Comparison of ENCODE assay signal across 8 mouse cellular contexts in genomic region chr8:86873151-86873550, GRCm38 (mm10). TPM values are rescaled to one million over a fixed set of nuclear protein-coding genes. Genes with fewer than 3 reads are reported as not detected.
DNase-seq lines count a peak whose midpoint lies in the region; ATAC-seq lines count a peak whose summit lies in the region.

No protein-coding gene starts in this region.

- H3K27me3 ChIP-seq in embryonic facial prominence, embryonic 15.5 days, result no peaks in the 10 kb centered on the region
- no peaks in the 10 kb centered on the region for H3K27me3 ChIP-seq in kidney, embryonic 16.5 days (ENCODE audit: insufficient read depth, low read length)

- no peaks in the 10 kb centered on the region for H3K36me3 ChIP-seq in embryonic facial prominence, embryonic 15.5 days
- H3K36me3 ChIP-seq in kidney, embryonic 16.5 days (ENCODE audit: insufficient read depth, low read length), result no peaks in the 10 kb centered on the region

- 0 out of 2 replicates have a peak, but pooled peaks have one; percentile 29 for ATAC-seq in embryonic facial prominence, embryonic 15.5 days (ENCODE audit: insufficient number of reproducible peaks, low FRiP score, low TSS enrichment, low read depth)
- 0 out of 2 replicates have a peak, but pooled peaks have one; percentile 54 for ATAC-seq in kidney, embryonic 16.5 days (ENCODE audit: low FRiP score, low TSS enrichment)
- peak; percentile 24; the same call in 1 of the 2 replicates for ATAC-seq in neutrophil, adult 5-6 weeks (ENCODE audit: extremely low read depth, insufficient number of reproducible peaks, low FRiP score, poor library complexity, severe bottlenecking)

- H3K9ac ChIP-seq in embryonic facial prominence, embryonic 15.5 days, result no peak overlapping the region
- H3K9ac ChIP-seq in kidney, embryonic 16.5 days (replicated peaks; ENCODE audit: low read length), result no peak overlapping the region

- H3K27ac ChIP-seq in embryonic facial prominence, embryonic 15.5 days (replicated peaks), result peak overlapping the region; percentile 17
- H3K27ac ChIP-seq in kidney, embryonic 16.5 days (ENCODE audit: low read length), result no peak overlapping the region

- H3K4me1 ChIP-seq in embryonic facial prominence, embryonic 15.5 days, result peaks cover 34% of the 10 kb centered on the region
- H3K4me1 ChIP-seq in kidney, embryonic 16.5 days (ENCODE audit: insufficient read depth, low read length), result peaks cover 16% of the 10 kb centered on the region

- peak; percentile 38 to 45 for DNase-seq in layer of hippocampus, postnatal 10 days (ENCODE audit: low spot score in 2 of 2)
- DNase-seq in layer of hippocampus, adult 8-10 months (ENCODE audit: low spot score in 2 of 2), result no peak
- peak; percentile 54 for DNase-seq in R1 (ENCODE audit: low read depth, low spot score)
- DNase-seq in frontal cortex, adult 2 months (ENCODE audit: extremely low spot score in 1 of 2, low spot score in 1 of 2), result no peak
- no peak for DNase-seq in spleen, postnatal 14 days (ENCODE audit: low spot score in 2 of 2)

- no peak overlapping the region for H3K4me3 ChIP-seq in embryonic facial prominence, embryonic 15.5 days (replicated peaks)
- H3K4me3 ChIP-seq in kidney, embryonic 16.5 days (ENCODE audit: low read length), result no peak overlapping the region

- no peaks in the 10 kb centered on the region for H3K9me3 ChIP-seq in embryonic facial prominence, embryonic 15.5 days (replicated peaks)
- no peaks in the 10 kb centered on the region for H3K9me3 ChIP-seq in kidney, embryonic 16.5 days (ENCODE audit: low read length)

- no peak overlapping the region for H3K4me2 ChIP-seq in embryonic facial prominence, embryonic 15.5 days (replicated peaks)
- H3K4me2 ChIP-seq in kidney, embryonic 16.5 days (replicated peaks; ENCODE audit: low read depth, low read length), result no peak overlapping the region

- WGBS in embryonic facial prominence, embryonic 15.5 days, result 39% methylated on average over 2 of the region's 2 CpGs
- WGBS in kidney, embryonic 16.5 days, result 51% methylated on average over 2 of the region's 2 CpGs

RNA-seq across cellular contexts. Expression of gene N4bp1, which starts 11.9 kb away (rescaled TPM):
- 10 to 100 TPM; 25.9 to 27.0 TPM for total RNA-seq in layer of hippocampus, postnatal 10 days (2021)
- 10 to 100 TPM; 36.7 to 46.5 (median 44.0) TPM for total RNA-seq in layer of hippocampus, adult 8-10 months (2022)
- 9.7 and 10.7 TPM in 2 replicates for polyA plus RNA-seq in embryonic facial prominence, embryonic 15.5 days (2015; fragmentation: Nextera tagmentation; extraction: Ambion mirVana)
- 8.1 and 8.3 TPM in 2 replicates for polyA plus RNA-seq in kidney, embryonic 16.5 days (2015; fragmentation: Nextera tagmentation; extraction: Ambion mirVana)
- 81.9 and 82.2 TPM in 2 replicates for total RNA-seq in neutrophil, adult 5-6 weeks (2017)
- polyA plus RNA-seq in frontal cortex, adult 2 months (2012; rRNA removed), result 18.7 and 19.1 TPM in 2 replicates

Comparison
In these comparisons a context has a peak if more than half of its experiments do, and no peak if none do; other contexts are left out.
1. DNase-seq: peak in layer of hippocampus, postnatal 10 days (2 of 2) and R1 (single experiment); none in layer of hippocampus, adult 8-10 months (0 of 2), frontal cortex, adult 2 months (0 of 2) and spleen, postnatal 14 days (0 of 2).
2. Peak in every context shown above with its lines, with median percentiles within 50 percentile points of each other: ATAC-seq.